Mouse (Mus musculus): ENCODE measurements around the gene Gimap7.

DNA sequence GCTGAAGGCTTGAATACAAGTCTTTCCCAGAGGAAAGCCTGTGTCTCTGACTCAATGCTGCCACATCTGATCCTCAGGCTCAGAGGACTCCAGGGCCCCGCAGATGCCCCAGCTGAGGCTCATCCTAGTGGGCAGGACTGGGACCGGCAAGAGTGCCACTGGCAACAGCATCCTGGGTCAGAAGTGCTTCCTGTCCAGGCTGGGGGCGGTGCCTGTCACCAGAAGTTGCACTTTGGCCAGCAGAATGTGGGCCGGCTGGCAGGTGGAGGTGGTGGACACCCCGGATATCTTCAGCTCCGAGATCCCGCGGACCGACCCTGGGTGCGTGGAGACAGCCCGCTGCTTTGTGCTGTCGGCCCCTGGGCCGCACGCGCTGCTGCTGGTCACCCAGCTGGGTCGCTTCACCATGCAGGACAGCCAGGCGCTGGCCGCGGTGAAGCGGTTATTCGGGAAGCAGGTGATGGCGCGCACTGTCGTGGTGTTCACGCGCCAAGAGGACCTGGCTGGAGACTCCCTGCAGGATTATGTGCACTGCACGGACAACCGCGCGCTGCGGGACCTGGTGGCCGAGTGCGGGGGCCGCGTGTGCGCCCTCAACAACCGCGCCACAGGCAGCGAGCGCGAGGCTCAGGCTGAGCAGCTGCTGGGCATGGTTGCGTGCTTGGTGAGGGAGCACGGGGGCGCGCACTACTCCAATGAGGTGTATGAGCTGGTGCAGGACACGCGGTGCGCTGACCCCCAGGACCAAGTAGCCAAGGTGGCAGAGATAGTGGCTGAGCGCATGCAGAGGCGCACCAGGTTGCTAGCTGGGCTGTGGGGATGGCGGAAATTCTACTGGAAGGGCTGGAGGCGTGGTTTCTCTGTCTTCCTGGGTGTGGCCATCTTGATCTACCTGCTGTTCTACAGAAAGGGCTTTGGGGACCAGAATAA is 24.3 kb downstream of the Gimap7 start:
- TF ChIP-seq CTCF (IDR thresholded peaks at IDR 0.05; ENCODE audit: low read depth, low read length) (peak; percentile 45), POLR2A (IDR thresholded peaks at IDR 0.05; ENCODE audit: extremely low read depth, insufficient read depth, low read length) (peak; percentile 72; the same call in 1 of the 2 replicates)
